Mouse (Mus musculus) kidney, adult 2 months (tissue): ENCODE data around the gene Gm4881.

Source experiments
- CTCF ChIP-seq: fragments of 200-500 bp; conservative IDR thresholded peaks from 2 replicates; pipeline ENCODE4 v1.5.1; 2011; ENCODE audit warnings: low read depth, mild to moderate bottlenecking, control low read depth, low read length, moderate library complexity, mixed read lengths; ENCODE audit not compliant: insufficient read depth, insufficient read length
- POLR2A ChIP-seq: fragments of 200-500 bp; IDR thresholded peaks from one replicate; pipeline ENCODE4 v1.6.1; 2011; ENCODE audit warnings: low read depth, low read length, control low read depth

- TF ChIP-seq CTCF (no peak), POLR2A (no peak)
Observed at GRCm38 (mm10) chr7:24987941-24988340, 43.6 kb upstream of the Gm4881 start.
